Mouse (Mus musculus) sigmoid colon, adult 10 weeks (tissue): ENCODE measurements around the gene Mrgpra6. TPM values are rescaled to one million over a fixed set of nuclear protein-coding genes. Genes with fewer than 3 reads are reported as not detected.

Experiments
- polyA plus RNA-seq: library from polyadenylated mRNA; stranded (reverse); fragments of 350-450 nt; fragmentation: Illumina TruSeq; extraction: RNeasy Lipid Tissue Mini Kit (QIAGEN cat#74804); gene quantifications from one replicate; pipeline ENCODE4 v1.2.3, GENCODE M21; 2014; ENCODE audit warnings: low read depth, low replicate concordance

The Mrgpra6 gene
- not detected for polyA plus RNA-seq

DNA sequence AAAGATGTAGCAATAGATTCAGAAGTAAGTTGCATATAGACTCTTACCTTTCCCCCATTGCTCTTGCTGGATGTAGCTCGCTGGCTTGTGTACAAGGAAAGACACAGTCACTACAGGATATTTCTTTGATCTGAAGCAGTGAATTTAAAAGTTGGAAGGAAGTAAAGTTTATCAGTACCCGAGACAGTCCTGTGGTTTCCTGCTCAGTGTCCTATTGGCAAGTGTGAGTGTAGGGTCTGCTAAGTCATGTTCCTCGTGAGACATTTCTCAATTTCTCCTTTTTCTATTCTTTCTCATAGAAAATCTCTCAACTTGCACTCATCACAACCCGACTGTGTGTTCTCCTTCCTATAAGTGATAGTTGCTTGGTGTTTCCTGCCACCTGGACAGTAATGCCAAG, at the start of gene Mrgpra6:
Mrgpra6 (minus strand) TSS at position 91 of the 400 bp plus-strand sequence.

DNA sequence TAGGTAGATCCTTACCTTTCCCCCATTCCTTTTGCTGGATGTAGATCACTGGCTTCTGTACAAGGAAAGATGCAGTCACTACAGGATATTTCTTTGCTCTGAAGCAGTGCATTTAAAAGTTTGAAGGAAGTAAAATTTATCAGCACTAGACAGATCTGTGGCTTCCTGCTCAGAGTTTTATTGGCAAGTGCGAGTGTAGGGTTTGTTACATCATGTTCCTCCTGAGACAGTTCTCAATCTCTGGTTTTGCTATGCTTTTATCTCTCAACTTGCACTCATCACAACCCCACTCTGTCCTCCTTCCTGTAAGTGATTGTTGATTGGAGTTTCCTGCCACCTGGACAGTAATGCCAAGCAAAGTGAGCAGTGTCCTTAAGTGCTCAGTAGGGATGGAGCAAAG, 48.0 kb upstream of the Mrgpra6 start, which contains the start of gene Mrgpra9:
Mrgpra9 (minus strand) TSS at position 79 of the 400 bp plus-strand sequence.

Other genes starting within 250 kb of the Mrgpra6 start
- gene Uevld, start 246.4 kb downstream of the Mrgpra6 start, polyA plus RNA-seq = 36.5 TPM
- gene Gm9999, start 221.3 kb downstream of the Mrgpra6 start, polyA plus RNA-seq = not detected
- gene Spty2d1, start 196.5 kb downstream of the Mrgpra6 start, polyA plus RNA-seq = 58.1 TPM
- gene Tmem86a, start 154.3 kb downstream of the Mrgpra6 start, polyA plus RNA-seq = not detected
- not detected for gene Ptpn5, start 71.2 kb downstream of the Mrgpra6 start, polyA plus RNA-seq
- gene Mrgpra9, start 47.9 kb upstream of the Mrgpra6 start, polyA plus RNA-seq = not detected
- gene Mrgpra1, start 149.3 kb upstream of the Mrgpra6 start, polyA plus RNA-seq = not detected
- not detected for gene Mrgpra2a, start 247.2 kb upstream of the Mrgpra6 start, polyA plus RNA-seq